Mouse (Mus musculus): Measurements from ENCODE around the gene Asic1.

The Asic1 gene

DNA sequence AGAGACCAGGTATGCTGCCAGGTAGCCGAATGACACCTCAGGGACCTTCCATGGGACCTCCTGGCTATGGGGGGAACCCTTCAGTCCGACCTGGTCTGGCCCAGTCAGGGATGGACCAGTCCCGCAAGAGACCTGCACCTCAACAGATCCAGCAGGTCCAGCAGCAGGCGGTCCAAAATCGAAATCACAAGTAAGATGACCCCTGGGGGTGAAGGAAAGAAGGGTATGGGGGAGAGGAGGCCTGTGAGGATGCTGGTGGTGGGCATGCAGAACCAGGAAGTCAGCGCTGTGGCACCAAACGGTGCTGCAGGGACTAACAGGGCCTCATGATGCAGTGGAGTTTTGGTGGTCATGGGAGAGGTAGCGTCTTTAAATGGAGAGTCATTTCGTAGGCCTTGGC lies 32.9 kb downstream of the Asic1 start:
- no peak for DNase-seq

- DNase-seq, result no peak
These were observed 33.5 kb downstream of the Asic1 start for GRCm38 (mm10) chr15:99703676-99704040.

DNA sequence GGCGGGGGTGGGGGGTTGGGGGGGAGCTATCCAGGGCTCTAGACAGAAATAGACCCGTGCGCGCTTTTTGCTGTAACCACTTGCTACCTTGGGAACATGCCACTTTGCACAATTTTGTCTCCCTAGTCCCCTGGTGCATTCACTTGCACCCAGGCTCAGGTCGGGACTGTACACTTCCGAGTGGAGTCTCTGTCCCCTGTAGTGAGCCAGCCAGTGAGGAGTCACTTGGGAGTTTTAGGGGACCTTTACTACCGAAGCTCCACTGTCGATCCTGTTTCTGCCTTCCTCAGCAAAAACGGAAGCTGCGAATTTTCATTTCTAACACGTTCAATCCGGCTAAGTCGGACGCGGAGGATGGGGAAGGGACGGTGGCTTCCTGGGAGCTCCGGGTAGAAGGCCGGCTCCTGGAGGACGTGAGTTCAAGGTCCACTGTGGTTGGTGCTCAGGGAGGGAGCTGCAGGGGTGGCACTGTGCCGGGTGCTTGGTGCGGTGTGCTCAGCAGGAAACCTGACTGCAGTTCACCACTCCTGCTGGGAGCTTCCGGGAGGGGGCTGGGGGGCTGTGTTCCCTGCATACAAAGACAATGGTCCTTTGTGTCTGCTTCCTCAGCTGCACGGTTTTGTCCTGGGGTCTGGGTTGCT lies 34.0 kb downstream of the Asic1 start:
- no peak for DNase-seq

DNA sequence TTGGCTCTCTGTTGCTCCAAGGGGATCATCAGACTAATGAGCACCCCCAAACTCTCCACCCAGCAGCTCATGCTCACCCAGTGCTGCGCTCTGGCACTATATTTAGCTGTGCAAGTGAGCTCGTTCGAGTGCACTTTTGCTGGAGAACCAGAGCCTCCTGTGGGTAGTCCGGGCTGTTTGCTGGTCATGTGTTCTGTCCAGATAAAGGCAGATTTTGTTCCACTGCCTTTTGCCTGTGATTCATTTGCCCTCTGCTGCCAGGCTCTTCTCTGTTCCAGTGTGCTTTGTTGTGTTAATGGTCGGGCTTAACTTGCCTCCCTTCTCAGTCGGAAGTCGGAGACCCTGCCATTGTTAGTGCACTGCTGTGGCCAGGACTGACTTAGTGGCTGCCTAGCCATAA lies 34.7 kb downstream of the Asic1 start:
- DNase-seq, result no peak

- peak; percentile 70 to 76 for DNase-seq
These were observed 35.4 kb downstream of the Asic1 start, which contains the start of gene Gm17349 for GRCm38 (mm10) chr15:99705440-99706048. Gene Gm17349, minus strand, starts transcription at chr15:99705490.

DNA sequence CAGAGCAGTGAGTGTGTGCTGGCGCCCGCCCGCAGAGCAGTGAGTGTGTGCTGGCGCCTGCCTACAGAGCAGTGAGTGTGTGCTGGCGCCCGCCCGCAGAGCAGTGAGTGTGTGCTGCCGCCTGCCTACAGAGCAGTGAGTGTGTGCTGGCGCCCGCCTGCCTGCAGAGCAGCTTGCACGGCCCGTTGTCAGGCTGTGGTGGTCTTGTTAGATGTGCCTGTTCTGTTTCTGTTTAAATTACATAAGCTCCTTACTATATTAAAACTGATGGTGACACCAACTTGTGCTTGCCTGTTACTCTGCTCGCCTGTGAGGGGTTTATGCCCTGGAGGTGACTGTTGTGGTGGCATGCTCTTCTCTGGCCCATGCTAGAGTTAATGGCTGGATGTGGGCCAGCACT lies 38.0 kb downstream of the Asic1 start:
- DNase-seq, result no peak

GRCm38 (mm10) chr15:99710221-99711190 lies 40.3 kb downstream of the Asic1 start:
- no peak for DNase-seq

GRCm38 (mm10) chr15:99711491-99711890 lies 41.3 kb downstream of the Asic1 start:
- no peak for DNase-seq

- DNase-seq, result no peak
These were observed 42.7 kb downstream of the Asic1 start for GRCm38 (mm10) chr15:99712666-99713559.

- no peak for DNase-seq
These were observed 43.4 kb downstream of the Asic1 start for GRCm38 (mm10) chr15:99713569-99713968.

GRCm38 (mm10) chr15:99714206-99714605 lies 44.0 kb downstream of the Asic1 start:
- no peak for DNase-seq

- DNase-seq, result peak; percentile 87 to 89
These were observed 44.7 kb downstream of the Asic1 start for GRCm38 (mm10) chr15:99714858-99715257.

GRCm38 (mm10) chr15:99715361-99715865 lies 45.2 kb downstream of the Asic1 start:
- DNase-seq, result peak in 1 of 2 experiments; percentile 50

DNA sequence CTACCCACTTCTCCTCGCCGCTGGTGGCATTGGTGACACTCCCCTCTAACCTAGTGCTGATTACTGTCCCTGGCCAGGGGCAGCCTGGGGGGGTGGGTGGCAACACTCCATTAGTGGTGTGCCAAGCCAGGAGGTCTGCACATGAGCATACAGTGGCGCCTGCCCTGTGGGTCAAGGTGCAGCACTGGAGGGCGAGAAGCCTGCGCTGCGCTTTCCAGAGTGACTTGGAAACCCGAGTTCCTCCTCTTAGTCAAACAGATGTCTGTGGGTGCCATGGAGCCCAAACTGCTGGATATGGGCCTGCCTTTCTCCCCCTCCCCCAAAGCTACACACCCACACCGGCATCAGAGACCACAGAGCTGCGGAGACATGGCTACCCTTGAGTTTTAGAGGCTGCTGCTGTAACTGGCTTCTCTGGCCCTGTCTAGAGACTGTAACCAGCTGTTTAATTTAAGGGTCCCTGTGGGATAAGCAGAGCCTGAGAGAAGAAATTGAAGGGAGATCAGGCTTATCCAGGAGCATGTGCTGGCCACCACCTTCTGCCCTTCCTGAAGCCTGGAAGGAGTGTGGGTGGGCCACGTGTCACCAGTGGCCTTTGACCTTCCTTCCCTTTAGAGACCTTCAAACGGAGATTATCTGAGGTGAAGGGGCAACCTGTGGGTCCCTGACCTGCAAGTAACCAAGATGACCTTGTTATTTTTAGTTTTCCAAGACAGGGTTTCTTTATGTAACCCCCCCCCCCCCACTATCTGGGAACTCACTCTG lies 46.0 kb downstream of the Asic1 start:
- no peak for DNase-seq

DNA sequence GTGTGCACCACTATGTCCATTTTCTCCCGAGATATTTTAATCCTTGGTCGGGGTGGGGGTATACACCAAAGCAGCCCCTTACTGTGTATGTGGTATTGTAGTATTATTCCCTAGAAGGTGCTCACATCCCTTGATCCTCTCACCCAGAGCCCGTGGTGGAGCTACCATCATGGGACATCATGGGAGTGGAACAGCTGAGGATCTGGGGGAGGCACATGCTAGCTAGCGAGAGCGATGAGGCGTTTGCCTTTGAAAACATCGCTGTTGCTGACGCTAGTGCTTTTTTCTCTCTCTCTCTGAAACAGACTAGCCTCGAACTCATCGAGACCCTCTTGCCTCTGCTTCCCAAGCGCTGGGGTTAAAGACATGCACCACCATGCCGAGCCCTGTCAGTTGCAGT lies 46.6 kb downstream of the Asic1 start:
- peak in 1 of 2 experiments; percentile 38 for DNase-seq

- peak; percentile 81 to 84 for DNase-seq
These were observed 47.5 kb downstream of the Asic1 start, which contains the start of gene Gpd1 for GRCm38 (mm10) chr15:99717386-99718334. Gene Gpd1, plus strand, starts transcription at chr15:99717515.

GRCm38 (mm10) chr15:99718461-99719021 lies 48.4 kb downstream of the Asic1 start:
- peak in 1 of 2 experiments; percentile 50 for DNase-seq

GRCm38 (mm10) chr15:99719865-99720264 lies 49.7 kb downstream of the Asic1 start:
- no peak for DNase-seq

DNA sequence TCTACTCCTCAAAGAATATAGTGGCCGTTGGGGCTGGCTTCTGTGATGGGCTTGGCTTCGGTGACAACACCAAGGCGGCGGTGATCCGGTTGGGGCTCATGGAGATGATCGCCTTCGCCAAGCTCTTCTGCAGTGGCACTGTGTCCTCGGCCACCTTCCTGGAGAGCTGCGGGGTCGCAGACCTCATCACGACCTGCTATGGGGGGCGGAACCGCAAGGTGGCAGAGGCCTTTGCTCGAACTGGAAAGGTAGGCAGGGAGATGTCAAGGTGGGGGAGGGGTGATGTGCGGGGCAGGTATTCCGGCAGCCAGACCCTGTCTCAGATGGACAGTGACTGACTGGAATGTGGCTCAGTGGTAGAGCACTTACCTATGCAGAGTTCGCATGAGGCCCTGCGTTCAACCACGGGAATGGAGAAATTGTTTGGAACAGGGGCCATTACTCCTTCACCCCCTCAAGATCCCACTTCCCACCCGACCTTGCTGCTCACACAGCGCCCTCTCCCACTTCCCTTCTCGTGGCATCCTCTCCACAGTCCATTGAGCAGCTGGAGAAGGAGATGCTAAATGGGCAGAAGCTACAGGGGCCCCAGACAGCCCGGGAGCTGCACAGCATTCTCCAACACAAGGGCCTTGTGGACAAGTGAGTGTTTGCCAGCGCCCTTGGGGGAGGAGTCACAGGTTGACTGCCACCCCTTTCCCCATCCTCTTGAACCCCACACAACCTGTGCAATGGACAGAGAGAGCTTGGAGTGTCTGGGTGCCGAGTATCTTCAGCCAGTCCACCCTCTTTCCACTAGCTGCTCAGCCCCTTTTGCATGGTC lies 52.0 kb downstream of the Asic1 start:
- DNase-seq, result no peak

All from cerebellum, postnatal 36 days (tissue).